Mouse (Mus musculus): ENCODE measurements around the gene Ly6g5c.

The Ly6g5c gene

DNA sequence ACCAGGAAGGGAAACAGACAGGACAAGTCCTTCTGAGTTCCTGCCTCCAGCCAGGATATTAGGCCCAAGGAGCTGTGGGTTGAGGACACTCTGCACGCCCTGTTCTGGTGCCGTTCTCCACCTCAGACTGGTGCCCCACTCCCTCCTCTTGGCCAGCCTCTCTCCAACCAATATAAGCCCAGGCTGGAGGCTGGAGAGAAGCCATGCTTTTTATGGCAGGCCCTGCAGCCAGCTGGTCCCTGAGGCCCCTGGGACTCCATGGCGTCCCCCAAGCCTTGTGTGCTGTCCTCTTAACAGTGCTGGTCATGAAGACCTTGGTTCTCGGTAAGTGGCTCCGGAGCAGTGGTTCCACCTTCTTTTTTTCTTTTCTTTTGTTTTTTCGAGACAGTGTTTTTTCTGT is at the start of gene Ly6g5c:
Ly6g5c (plus strand) TSS at position 183 of the 400 bp plus-strand sequence.
- DNase-seq = no peak

DNA sequence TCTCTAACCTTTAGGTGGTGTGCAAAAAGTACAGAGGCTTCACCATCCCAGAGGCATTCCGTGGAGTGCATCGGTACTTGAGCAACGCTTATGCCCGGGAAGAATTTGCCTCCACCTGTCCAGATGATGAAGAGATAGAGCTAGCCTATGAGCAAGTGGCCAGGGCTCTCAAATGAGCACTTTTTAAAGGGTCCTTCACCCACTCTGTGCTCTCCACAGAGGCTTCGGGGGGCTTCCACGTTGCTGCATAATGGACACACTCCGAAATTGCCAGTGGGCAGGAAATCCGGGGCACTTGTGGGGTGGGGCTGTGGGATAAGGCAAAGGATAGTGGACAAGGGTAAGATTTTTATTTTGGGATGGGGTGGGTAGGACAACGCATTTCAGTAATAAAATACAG is 49.8 kb upstream of the Ly6g5c start:
- DNase-seq = no peak

- peak; percentile 85 for DNase-seq
Measured at GRCm38 (mm10) chr17:35058911-35059892, 48.9 kb upstream of the Ly6g5c start, which contains the start of gene Ddah2. Ddah2 (plus strand) TSS chr17:35059035.

DNA sequence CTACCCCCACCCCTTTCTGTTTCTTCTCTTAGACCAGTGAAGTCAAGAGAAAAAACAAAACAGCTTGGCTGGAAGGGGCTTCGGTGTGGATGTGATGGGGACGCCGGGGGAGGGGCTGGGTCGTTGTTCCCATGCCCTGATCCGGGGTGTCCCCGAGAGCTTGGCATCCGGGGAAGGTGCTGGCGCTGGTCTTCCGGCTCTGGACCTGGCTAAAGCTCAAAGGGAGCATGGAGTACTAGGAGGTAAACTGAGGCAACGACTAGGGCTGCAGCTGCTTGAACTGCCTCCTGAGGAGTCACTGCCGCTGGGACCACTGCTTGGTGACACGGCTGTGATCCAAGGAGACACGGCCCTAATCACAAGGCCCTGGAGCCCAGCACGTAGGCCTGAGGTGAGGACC is 48.0 kb upstream of the Ly6g5c start:
- DNase-seq = no peak

DNA sequence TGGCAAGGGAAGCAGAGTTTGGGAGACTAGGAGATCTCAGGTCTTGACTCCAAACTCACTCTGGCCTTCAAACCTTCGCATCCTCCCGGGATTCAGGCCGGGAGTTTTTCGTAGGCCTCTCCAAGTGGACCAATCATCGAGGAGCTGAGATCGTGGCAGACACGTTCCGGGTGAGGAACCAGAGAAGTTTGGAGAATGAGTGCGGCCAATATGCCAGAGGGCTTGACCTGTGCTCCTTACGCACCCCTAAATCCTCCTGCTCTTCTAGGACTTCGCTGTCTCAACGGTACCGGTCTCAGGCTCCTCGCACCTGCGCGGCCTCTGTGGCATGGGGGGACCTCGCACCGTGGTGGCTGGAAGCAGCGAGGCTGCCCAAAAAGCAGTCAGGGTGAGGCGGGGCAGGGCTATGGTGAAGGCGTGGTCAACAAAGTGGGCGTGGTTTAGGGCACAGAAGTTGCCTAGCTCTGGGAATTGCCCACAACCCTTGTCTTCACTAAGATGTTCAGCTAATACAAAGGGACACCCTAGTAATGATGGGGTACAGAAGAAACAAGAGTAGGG is 47.3 kb upstream of the Ly6g5c start:
- DNase-seq = peak; percentile 35

DNA sequence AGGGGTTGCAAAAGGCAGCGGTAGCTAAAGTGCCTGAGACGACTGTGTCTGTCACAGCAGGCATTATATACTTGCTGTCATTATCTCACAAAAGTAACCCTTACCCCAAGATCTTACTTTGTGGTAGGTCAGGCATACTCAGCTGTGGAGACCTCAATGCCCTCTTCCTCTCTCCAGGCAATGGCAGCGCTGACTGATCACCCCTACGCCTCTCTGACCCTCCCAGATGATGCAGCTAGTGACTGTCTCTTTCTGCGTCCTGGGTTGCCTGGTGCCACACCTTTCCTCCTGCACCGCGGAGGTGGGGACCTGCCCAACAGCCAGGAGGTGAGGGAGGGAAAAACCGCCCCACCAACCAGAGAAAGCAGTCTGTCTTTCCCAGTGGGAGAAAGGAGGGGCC is 46.8 kb upstream of the Ly6g5c start:
- no peak for DNase-seq

- no peak for DNase-seq
Measured at GRCm38 (mm10) chr17:35063466-35063865, 44.6 kb upstream of the Ly6g5c start.

- no peak for DNase-seq
Measured at GRCm38 (mm10) chr17:35064378-35064877, 43.7 kb upstream of the Ly6g5c start.

- DNase-seq = peak; percentile 84
Measured at GRCm38 (mm10) chr17:35064951-35065947, 42.8 kb upstream of the Ly6g5c start, which contains the start of gene Ly6g6c. Ly6g6c (plus strand) TSS chr17:35065388.

DNA sequence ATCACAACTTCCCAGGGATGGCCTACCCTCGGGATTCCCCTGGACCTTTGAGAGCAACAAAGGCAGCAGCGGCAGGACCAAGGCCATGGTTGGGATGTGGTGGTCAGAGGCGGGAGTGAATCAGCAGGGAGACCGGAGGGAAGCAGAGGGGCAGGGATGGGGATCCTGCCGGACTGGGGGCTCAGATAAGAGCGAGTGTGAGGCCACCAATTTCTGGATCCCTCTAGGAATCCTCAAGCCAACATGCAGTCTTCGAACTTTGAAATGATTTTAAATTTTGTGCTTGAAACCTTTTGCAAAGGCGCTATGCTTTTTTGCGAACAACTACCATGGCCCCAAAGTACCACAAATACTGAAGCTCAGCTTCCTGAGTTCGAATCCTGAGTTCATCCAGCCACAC is 42.0 kb upstream of the Ly6g5c start, which contains the start of gene Mpig6b:
Mpig6b (minus strand) TSS at position 101 of the 400 bp plus-strand sequence.
- DNase-seq = no peak

DNA sequence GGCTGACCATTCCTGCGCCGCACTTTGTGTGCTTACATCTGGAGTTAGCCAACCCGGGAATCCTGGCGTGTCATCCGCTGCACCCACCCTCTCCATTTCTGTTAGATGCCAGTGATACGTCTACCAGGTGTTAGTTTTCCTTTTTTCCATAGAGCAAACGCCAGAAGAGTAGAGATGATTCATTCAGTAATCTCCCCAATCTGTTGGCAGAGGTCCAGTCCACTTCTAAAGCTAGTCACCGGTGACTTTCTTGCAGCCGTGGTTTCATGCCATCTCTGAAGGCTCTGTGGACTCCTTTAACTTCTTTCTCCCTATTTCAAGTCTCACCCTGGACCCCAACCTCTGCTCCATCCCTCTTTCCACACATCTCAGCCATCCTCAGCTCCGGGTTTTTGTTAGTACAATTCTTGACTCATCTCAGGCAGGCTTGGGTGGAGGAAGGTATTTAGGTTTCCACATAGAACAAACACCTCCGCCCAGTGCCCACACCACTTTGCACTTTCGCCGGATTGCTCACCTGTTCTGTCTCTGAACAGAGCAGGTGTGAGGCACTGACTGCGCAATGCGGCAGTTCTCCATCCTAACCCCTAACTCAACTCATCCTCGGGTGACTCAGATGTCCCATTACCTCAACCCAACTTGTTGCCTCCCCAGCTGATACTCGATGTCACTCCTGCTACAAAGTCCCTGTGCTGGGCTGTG is 39.7 kb upstream of the Ly6g5c start:
- no peak for DNase-seq

DNA sequence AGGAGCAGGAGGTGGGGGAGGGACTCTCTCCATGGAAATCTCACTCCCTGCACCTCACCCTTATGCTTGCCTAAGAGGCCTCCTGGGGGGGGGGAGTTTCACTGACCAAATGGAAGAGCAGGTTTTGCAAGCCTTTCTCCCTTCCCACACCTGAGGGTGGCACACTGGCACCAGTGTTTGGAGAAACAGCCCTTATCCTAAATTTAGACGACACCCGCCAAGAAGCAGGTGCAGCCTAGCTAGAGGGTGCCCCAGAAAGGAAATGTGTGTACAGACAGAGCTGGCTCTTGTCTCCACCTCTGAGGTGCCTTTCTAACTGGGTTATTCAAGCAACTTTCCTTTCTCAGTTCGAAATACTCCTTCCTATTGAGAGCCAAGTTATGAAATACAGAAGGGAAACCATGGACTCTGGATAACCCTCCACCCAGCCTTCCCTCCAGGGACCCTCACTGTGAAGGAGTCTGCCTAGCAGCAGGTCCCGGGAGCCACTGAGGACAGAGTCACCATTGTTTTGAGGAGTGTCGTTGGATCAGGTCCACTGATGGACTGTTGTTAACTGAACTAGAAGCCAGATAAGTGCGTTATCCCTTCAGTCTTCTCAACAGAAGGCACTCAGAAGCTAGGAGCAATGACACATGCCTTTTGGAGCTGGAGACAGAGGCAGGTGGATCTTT is 37.4 kb upstream of the Ly6g5c start:
- DNase-seq = no peak

- no peak for DNase-seq
Measured at GRCm38 (mm10) chr17:35071454-35071853, 36.6 kb upstream of the Ly6g5c start.

GRCm38 (mm10) chr17:35074097-35074496 is 34.0 kb upstream of the Ly6g5c start:
- DNase-seq = no peak

- DNase-seq = no peak
Measured at GRCm38 (mm10) chr17:35076507-35077176, 31.4 kb upstream of the Ly6g5c start, which contains the start of gene Ly6g6e. Ly6g6e (plus strand) TSS chr17:35076902.

DNA sequence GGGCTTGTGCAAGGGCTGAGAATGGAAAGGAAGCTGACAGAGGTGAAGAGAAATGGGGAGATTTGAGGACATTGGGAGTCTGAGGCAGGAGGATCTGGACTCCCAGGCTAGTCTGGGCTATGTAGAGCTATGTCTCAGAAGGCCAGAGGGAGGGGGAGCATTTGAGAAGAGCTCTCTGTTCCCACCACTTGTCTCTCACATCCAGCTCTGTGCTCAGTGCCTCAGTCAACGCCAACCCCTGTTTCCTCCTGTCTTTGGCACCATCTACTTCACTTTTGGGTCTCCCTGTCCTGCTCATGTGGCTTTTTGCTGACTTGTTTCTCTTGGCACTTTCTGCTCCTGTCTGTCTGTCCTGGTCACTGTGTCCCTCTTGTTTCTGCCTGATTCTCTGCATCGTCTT is 30.8 kb upstream of the Ly6g5c start:
- no peak for DNase-seq

DNA sequence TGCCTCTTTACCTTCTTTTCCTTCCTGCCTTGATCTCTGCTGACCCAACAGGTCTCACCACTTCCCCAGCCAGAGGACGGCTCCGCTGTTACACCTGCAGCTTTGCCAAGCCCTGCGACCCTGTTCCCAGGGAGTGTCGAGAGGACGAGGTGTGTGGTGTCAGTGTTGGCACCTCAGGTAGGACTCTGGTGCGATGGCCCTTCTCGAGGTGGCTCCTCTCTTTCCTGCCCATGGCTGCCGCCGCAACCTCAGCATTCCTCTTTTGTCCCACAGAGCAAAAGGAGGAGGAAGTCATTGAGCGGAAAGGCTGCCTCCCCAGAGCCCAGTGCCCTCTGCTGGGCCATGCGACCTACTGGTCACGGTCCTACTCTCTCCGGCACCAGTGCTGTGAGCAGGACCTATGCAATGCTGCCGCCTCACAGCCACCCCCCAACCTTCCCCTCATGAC is 30.3 kb upstream of the Ly6g5c start, which contains the start of gene Ly6g6d:
Ly6g6d (minus strand) TSS at position 280 of the 448 bp plus-strand sequence.
- peak; percentile 75 for DNase-seq

GRCm38 (mm10) chr17:35079778-35080177 is 28.3 kb upstream of the Ly6g5c start:
- no peak for DNase-seq

DNA sequence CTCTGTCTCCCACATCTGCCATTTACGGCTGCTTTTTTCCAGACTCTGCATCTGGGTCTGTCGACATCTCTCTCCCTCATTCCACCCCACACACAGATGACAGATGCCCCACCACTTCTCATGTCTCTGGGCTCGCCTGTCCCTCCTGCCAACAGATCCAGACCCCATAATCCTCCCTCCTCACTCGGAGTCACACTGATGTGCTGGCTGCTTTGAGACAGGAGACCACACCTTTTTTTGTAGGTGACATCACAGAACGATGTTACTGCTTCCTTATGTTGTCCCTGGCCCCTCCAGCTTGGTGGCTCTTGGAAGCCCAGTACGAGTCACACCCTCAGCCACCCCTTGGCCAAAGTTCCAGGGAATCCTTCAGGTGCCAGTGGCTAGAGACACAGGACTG is 27.8 kb upstream of the Ly6g5c start:
- DNase-seq = no peak

DNA sequence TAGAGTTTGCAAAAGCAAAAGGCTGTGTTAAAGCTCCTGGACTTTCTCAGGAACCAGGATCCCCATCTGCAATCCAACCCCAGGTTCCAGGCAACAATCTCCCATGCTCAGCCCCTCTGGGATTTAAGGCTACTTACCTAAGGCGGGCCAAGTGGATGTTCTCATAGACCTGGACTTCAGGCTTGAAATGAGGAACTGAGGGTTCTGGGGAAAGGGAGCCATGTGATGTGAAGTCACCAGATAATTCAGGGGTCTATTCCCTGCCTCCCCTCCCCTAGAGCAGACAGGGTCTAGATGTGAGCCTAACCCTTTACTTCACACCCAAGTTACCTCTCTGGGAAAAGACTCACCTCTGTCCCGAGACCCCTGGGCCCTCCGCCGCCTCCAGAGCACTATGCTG is 27.4 kb upstream of the Ly6g5c start:
- DNase-seq = no peak
